Mouse (Mus musculus) thymus, adult 2 months (tissue): ENCODE data around the gene Vgll4. TPM values are rescaled to one million over a fixed set of nuclear protein-coding genes. Genes with fewer than 3 reads are reported as not detected.

ENCODE experiments used
- DNase-seq: peaks from one replicate; pipeline ENCODE4 v3.0.0; 2021
- H3K27ac ChIP-seq: fragments of 200-500 bp; 2 replicates; pipeline ENCODE4 v1.5.1; 2012; ENCODE audit warnings: low read length, control low read depth; ENCODE audit not compliant: control insufficient read depth, insufficient read depth
- H3K27me3 ChIP-seq: fragments of 200-500 bp; 2 replicates; pipeline ENCODE4 v1.6.1; 2012; ENCODE audit warnings: mild to moderate bottlenecking, low read length, moderate library complexity, mixed read lengths; ENCODE audit not compliant: control insufficient read depth, insufficient read depth
- H3K36me3 ChIP-seq: fragments of 200-500 bp; 2 replicates; pipeline ENCODE4 v1.6.1; 2012; ENCODE audit warnings: mild to moderate bottlenecking, low read length, moderate library complexity; ENCODE audit not compliant: control insufficient read depth, insufficient read depth
- H3K4me1 ChIP-seq: fragments of 200-500 bp; replicated peaks from 2 replicates; pipeline ENCODE4 v1.6.1; 2012; ENCODE audit warnings: low read length; ENCODE audit not compliant: control insufficient read depth, insufficient read depth
- H3K4me3 ChIP-seq: fragments of 200-500 bp; 2 replicates; pipeline ENCODE4 v1.5.1; 2012; ENCODE audit warnings: mild to moderate bottlenecking, low read length, control low read depth, moderate library complexity; ENCODE audit not compliant: control insufficient read depth, insufficient read depth
- CTCF ChIP-seq: fragments of 200-500 bp; IDR thresholded peaks from 2 replicates; pipeline ENCODE4 v1.5.1; 2012; ENCODE audit warnings: mild to moderate bottlenecking, control low read depth, low read length, moderate library complexity, borderline replicate concordance; ENCODE audit not compliant: control insufficient read depth, poor library complexity, insufficient read depth; ENCODE audit errors: extremely low read depth
- POLR2A ChIP-seq: fragments of 200-500 bp; IDR thresholded peaks from 2 replicates; pipeline ENCODE4 v1.6.1; 2012; ENCODE audit warnings: mild to moderate bottlenecking, low read length, control low read depth, moderate library complexity; ENCODE audit not compliant: control insufficient read depth, poor library complexity, insufficient read depth; ENCODE audit errors: extremely low read depth
- WGBS: fragments of 180-500 bp; shearing (Covaris S2); methylation state at CpG from one replicate; pipeline ENCODE4 v1.1.7; 2018; 5-methylcytosine and 5-hydroxymethylcytosine counted together
- polyA plus RNA-seq: library from polyadenylated mRNA; depleted of rRNA; stranded (reverse); fragments of >200 nt; gene quantifications from 2 replicates; pipeline ENCODE4 v1.2.3, GENCODE M21; 2012

Gene Vgll4
- polyA plus RNA-seq, 1 experiment: 107 TPM

- H3K4me3 ChIP-seq: no peak overlapping the region
- 89% methylated on average over 13 of the region's 13 CpGs for WGBS
- peaks cover 42% of the 10 kb centered on the region for H3K4me1 ChIP-seq
- no peak for DNase-seq
- TF ChIP-seq CTCF (no peak), POLR2A (no peak)
- peaks cover 23% of the 10 kb centered on the region for H3K36me3 ChIP-seq
- H3K27ac ChIP-seq: no peak overlapping the region
- H3K27me3 ChIP-seq: no peaks in the 10 kb centered on the region
Measured at GRCm38 (mm10) chr6:114888922-114889321, 80.9 kb downstream of the Vgll4 start.

- no peak for TF ChIP-seq POLR2A
- no peak for TF ChIP-seq CTCF
- WGBS: 79% methylated on average over 11 of the region's 11 CpGs
- H3K27ac ChIP-seq: no peak overlapping the region
- H3K36me3 ChIP-seq: peaks cover 23% of the 10 kb centered on the region
- no peak for DNase-seq
- peaks cover 37% of the 10 kb centered on the region for H3K4me1 ChIP-seq
- no peak overlapping the region for H3K4me3 ChIP-seq
- H3K27me3 ChIP-seq: no peaks in the 10 kb centered on the region
Measured at GRCm38 (mm10) chr6:114886504-114887361, 83.1 kb downstream of the Vgll4 start.

- Histone ChIP-seq H3K4me1 (peaks cover 32% of the 10 kb centered on the region), H3K4me3 (no peak overlapping the region), H3K36me3 (peaks cover 23% of the 10 kb centered on the region), H3K27ac (no peak overlapping the region), H3K27me3 (no peaks in the 10 kb centered on the region)
- DNase-seq: no peak
- WGBS: 64% methylated on average over 6 of the region's 6 CpGs
- TF ChIP-seq POLR2A (no peak), CTCF (no peak)
Measured at GRCm38 (mm10) chr6:114886012-114886411, 83.8 kb downstream of the Vgll4 start.

- Histone ChIP-seq H3K27me3 (no peaks in the 10 kb centered on the region), H3K36me3 (peaks cover 19% of the 10 kb centered on the region), H3K4me1 (peaks cover 32% of the 10 kb centered on the region), H3K4me3 (no peak overlapping the region), H3K27ac (no peak overlapping the region)
- 97% methylated on average over 5 of the region's 5 CpGs for WGBS
- no peak for DNase-seq
- no peak for TF ChIP-seq CTCF
- no peak for TF ChIP-seq POLR2A
Measured at GRCm38 (mm10) chr6:114885129-114885528, 84.7 kb downstream of the Vgll4 start.

GRCm38 (mm10) chr6:114883261-114883740 lies 86.5 kb downstream of the Vgll4 start:
- Histone ChIP-seq H3K27ac (peak overlapping the region; percentile 31), H3K27me3 (no peaks in the 10 kb centered on the region), H3K4me3 (no peak overlapping the region), H3K4me1 (peaks cover 42% of the 10 kb centered on the region), H3K36me3 (peaks cover 10% of the 10 kb centered on the region)
- WGBS: 71% methylated on average over 9 of the region's 9 CpGs
- TF ChIP-seq POLR2A (no peak), CTCF (no peak)
- DNase-seq: no peak

GRCm38 (mm10) chr6:114882675-114883074 lies 87.1 kb downstream of the Vgll4 start:
- no peaks in the 10 kb centered on the region for H3K27me3 ChIP-seq
- TF ChIP-seq CTCF: no peak
- TF ChIP-seq POLR2A: no peak
- H3K36me3 ChIP-seq: peaks cover 7% of the 10 kb centered on the region
- 91% methylated on average over 7 of the region's 7 CpGs for WGBS
- DNase-seq: no peak
- H3K4me3 ChIP-seq: no peak overlapping the region
- peak overlapping the region; percentile 31; the same call in 1 of the 2 replicates for H3K27ac ChIP-seq
- H3K4me1 ChIP-seq: peaks cover 48% of the 10 kb centered on the region
